Mouse (Mus musculus) heart, embryonic 15.5 days (tissue): ENCODE data around the gene Pold1. TPM values are rescaled to one million over a fixed set of nuclear protein-coding genes. Genes with fewer than 3 reads are reported as not detected.

Experiments used
- ATAC-seq: fragments of 200-750 bp; cut with Nextera tagmentation; replicated peaks from 2 replicates; pipeline ENCODE4 v1.8.0; 2017; ENCODE audit warnings: low read depth, moderate TSS enrichment; ENCODE audit not compliant: insufficient number of reproducible peaks, insufficient read depth, low FRiP score
- H3K27ac ChIP-seq: fragments of 300-500 bp; sonication (generic); 2 replicates; pipeline ENCODE4 v1.5.1; 2015; ENCODE audit warnings: mild to moderate bottlenecking, inconsistent platforms
- H3K27me3 ChIP-seq: fragments of 300-500 bp; sonication (generic); 2 replicates; pipeline ENCODE4 v1.6.1; 2015; ENCODE audit warnings: inconsistent platforms
- H3K36me3 ChIP-seq: fragments of 300-500 bp; sonication (generic); 2 replicates; pipeline ENCODE4 v1.6.1; 2015; ENCODE audit warnings: mild to moderate bottlenecking, inconsistent platforms
- H3K4me1 ChIP-seq: fragments of 300-500 bp; sonication (generic); replicated peaks from 2 replicates; pipeline ENCODE4 v1.6.1; 2015; ENCODE audit warnings: inconsistent platforms
- H3K4me2 ChIP-seq: fragments of 300-500 bp; sonication (generic); 2 replicates; pipeline ENCODE4 v1.6.1; 2015; ENCODE audit warnings: inconsistent platforms, mild to moderate bottlenecking, moderate library complexity
- H3K4me3 ChIP-seq: fragments of 300-500 bp; sonication (generic); 2 replicates; pipeline ENCODE4 v1.5.1; 2015; ENCODE audit warnings: mild to moderate bottlenecking, inconsistent platforms
- H3K9ac ChIP-seq: fragments of 300-500 bp; sonication (generic); 2 replicates; pipeline ENCODE4 v1.6.1; 2015; ENCODE audit warnings: mild to moderate bottlenecking, inconsistent platforms
- H3K9me3 ChIP-seq: fragments of 300-500 bp; sonication (generic); replicated peaks from 2 replicates; pipeline ENCODE4 v1.6.1; 2016; ENCODE audit warnings: inconsistent platforms
- WGBS: fragments of 180-500 bp; shearing (Covaris S2); methylation state at CpG from one replicate; pipeline ENCODE4 v1.1.7; 2015; ENCODE audit warnings: mixed read lengths; 5-methylcytosine and 5-hydroxymethylcytosine counted together
- polyA plus RNA-seq: library from polyadenylated mRNA; unstranded; fragments of >200 nt; fragmentation: Nextera tagmentation; extraction: Ambion mirVana; gene quantifications from 2 replicates; pipeline ENCODE4 v1.2.1, GENCODE M21; 2015

Pold1 gene
- polyA plus RNA-seq, 1 experiment from 2014 or later = 41.7 TPM

- under 1% methylated on average over 58 of the region's 58 CpGs for WGBS
- peak within 1 kb of the TSS; percentile 95 for H3K27ac ChIP-seq
- H3K36me3 ChIP-seq = peaks cover 20% of the 10 kb centered on the region
- H3K4me2 ChIP-seq = peak within 1 kb of the TSS; percentile 90
- peak within 1 kb of the TSS; percentile 84 for H3K4me3 ChIP-seq
- peaks cover 18% of the 10 kb centered on the region for H3K4me1 ChIP-seq
- peak within 1 kb of the TSS; percentile 84 for H3K9ac ChIP-seq
- peak; percentile 89 for ATAC-seq
- H3K9me3 ChIP-seq = no peaks in the 10 kb centered on the region
- peaks cover 15% of the 10 kb centered on the region for H3K27me3 ChIP-seq
These were observed 52.5 kb downstream of the Pold1 start, which contains the start of the genes Emc10 and Fam71e1 for GRCm38 (mm10) chr7:44495992-44496770. TSS of gene Emc10 (minus strand) at chr7:44496529. TSS of gene Fam71e1 (plus strand) at chr7:44496581.

- no peak for ATAC-seq
- H3K4me2 ChIP-seq = peak overlapping the region; percentile 90; the same call in 1 of the 2 replicates
- no peak overlapping the region; the same call in 1 of the 2 replicates for H3K4me3 ChIP-seq
- H3K9me3 ChIP-seq = no peaks in the 10 kb centered on the region
- no peak overlapping the region for H3K27ac ChIP-seq
- peaks cover 22% of the 10 kb centered on the region for H3K4me1 ChIP-seq
- peak overlapping the region; percentile 84; the same call in 1 of the 2 replicates for H3K9ac ChIP-seq
- H3K36me3 ChIP-seq = peaks cover 31% of the 10 kb centered on the region
- WGBS = 82% methylated on average over 7 of the region's 7 CpGs
- H3K27me3 ChIP-seq = peaks cover 11% of the 10 kb centered on the region
These were observed 53.6 kb downstream of the Pold1 start for GRCm38 (mm10) chr7:44495086-44495485.

- Histone ChIP-seq H3K9ac (no peak overlapping the region), H3K27me3 (peaks cover 7% of the 10 kb centered on the region), H3K9me3 (no peaks in the 10 kb centered on the region), H3K27ac (no peak overlapping the region), H3K4me1 (peaks cover 24% of the 10 kb centered on the region), H3K36me3 (peaks cover 35% of the 10 kb centered on the region), H3K4me3 (no peak overlapping the region), H3K4me2 (no peak overlapping the region)
- no peak for ATAC-seq
- 87% methylated on average over 12 of the region's 12 CpGs for WGBS
These were observed 54.0 kb downstream of the Pold1 start for GRCm38 (mm10) chr7:44494681-44495080.

DNA sequence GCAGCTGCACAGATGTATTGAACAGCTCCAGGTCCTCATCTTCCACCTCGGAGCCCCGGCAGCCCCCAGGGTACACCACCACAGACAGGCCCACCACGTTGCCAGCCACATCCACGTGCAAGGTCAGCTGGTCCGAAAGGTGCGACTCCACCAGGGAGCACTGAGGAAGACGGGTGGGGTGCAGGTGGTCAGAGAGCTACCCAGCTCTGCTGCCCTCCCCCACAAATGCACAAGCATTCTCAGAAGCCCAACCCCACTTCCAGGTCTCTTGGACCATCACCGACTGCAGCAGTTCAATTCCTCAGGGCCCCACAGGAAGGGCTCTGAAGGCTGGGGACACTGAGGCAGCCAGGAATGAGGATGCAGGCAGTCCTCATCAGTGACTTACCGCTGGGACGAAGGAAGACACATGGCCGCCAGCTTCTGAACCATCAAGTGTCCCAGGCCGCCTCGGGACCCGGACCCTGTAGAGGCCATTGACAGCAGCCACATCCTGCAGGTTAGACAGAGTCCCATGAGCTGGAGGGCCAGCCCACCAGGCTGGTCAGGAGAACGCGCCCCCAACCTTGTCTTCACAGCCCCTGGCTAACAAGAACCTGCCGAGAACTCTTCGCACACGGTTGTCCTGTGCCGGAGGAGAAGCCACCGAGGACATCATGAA, 56.4 kb downstream of the Pold1 start:
- no peaks in the 10 kb centered on the region for H3K27me3 ChIP-seq
- WGBS = 92% methylated on average over 21 of the region's 21 CpGs
- H3K36me3 ChIP-seq = peaks cover 40% of the 10 kb centered on the region
- ATAC-seq = no peak
- H3K4me2 ChIP-seq = no peak overlapping the region
- no peaks in the 10 kb centered on the region for H3K9me3 ChIP-seq
- H3K4me1 ChIP-seq = peaks cover 28% of the 10 kb centered on the region
- no peak overlapping the region for H3K9ac ChIP-seq
- no peak overlapping the region for H3K27ac ChIP-seq
- no peak overlapping the region for H3K4me3 ChIP-seq

DNA sequence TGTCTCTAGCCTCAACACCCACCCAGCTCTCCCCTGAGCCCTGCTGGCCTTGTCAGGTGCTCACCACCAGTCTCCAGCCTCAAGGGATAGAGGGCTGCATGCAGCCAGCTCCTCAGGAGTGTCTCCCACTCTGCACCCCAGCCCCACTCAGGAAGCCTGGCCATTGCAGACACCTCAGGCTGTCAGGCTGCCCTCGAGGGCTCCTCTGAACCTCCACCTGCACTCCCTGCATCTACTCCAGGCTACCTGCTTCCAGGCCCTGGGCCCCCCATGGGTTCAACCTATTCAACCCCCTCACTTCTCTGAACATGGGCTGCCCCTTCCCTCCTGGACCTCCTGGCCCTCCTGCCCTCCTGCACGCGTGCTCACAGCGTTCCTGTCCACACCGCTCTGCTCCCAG, 57.3 kb downstream of the Pold1 start:
- H3K4me2 ChIP-seq = no peak overlapping the region
- H3K27me3 ChIP-seq = no peaks in the 10 kb centered on the region
- H3K4me3 ChIP-seq = no peak overlapping the region
- no peaks in the 10 kb centered on the region for H3K9me3 ChIP-seq
- no peak for ATAC-seq
- 98% methylated on average over 5 of the region's 5 CpGs for WGBS
- H3K4me1 ChIP-seq = peaks cover 32% of the 10 kb centered on the region
- no peak overlapping the region for H3K9ac ChIP-seq
- no peak overlapping the region for H3K27ac ChIP-seq
- H3K36me3 ChIP-seq = peaks cover 40% of the 10 kb centered on the region

- Histone ChIP-seq H3K9ac (peak overlapping the region; percentile 8; the same call in 1 of the 2 replicates), H3K4me3 (no peak overlapping the region), H3K36me3 (peaks cover 40% of the 10 kb centered on the region)
These were observed 58.4 kb downstream of the Pold1 start for GRCm38 (mm10) chr7:44490281-44490680.

DNA sequence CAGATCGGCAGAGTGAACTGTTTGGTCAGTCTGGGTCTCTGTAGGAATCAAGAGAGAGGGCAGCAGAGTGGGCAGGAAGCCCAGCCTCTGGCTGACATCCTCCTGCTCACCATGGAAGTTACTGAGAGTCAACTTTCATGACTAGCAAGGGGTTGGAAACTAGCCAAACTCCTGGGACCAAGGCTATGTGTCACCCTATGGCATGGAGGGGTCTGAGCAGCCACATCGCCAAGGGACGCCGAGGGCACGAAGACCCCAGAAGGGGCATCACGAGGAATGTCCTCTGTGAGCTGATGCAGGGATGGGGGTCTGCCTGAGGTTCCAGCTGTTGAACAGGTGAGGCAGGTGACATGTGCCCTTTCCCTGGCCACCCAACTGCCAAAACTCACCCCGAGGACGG, 60.1 kb downstream of the Pold1 start:
- peaks cover 28% of the 10 kb centered on the region for H3K4me1 ChIP-seq
- no peak overlapping the region for H3K27ac ChIP-seq
- no peak overlapping the region for H3K4me2 ChIP-seq
- no peaks in the 10 kb centered on the region for H3K9me3 ChIP-seq
- ATAC-seq = no peak
- no peaks in the 10 kb centered on the region for H3K27me3 ChIP-seq
- 89% methylated on average over 8 of the region's 8 CpGs for WGBS
- no peak overlapping the region for H3K4me3 ChIP-seq
- H3K9ac ChIP-seq = no peak overlapping the region
- peaks cover 40% of the 10 kb centered on the region for H3K36me3 ChIP-seq

More at GRCm38 (mm10) chr7:44490281-44490680, 58.4 kb downstream of the Pold1 start:
- Histone ChIP-seq H3K27ac (no peak overlapping the region), H3K4me2 (no peak overlapping the region), H3K9me3 (no peaks in the 10 kb centered on the region), H3K4me1 (peaks cover 27% of the 10 kb centered on the region), H3K27me3 (no peaks in the 10 kb centered on the region)
- WGBS = 75% methylated on average over 4 of the region's 4 CpGs
- ATAC-seq = no peak; the same call in 1 of the 2 replicates

GRCm38 (mm10) chr7:44487936-44488335, 60.7 kb downstream of the Pold1 start:
- H3K27ac ChIP-seq = no peak overlapping the region
- H3K4me1 ChIP-seq = peaks cover 32% of the 10 kb centered on the region
- ATAC-seq = no peak
- H3K4me2 ChIP-seq = no peak overlapping the region
- H3K27me3 ChIP-seq = no peaks in the 10 kb centered on the region
- no peaks in the 10 kb centered on the region for H3K9me3 ChIP-seq
- H3K4me3 ChIP-seq = no peak overlapping the region
- peaks cover 37% of the 10 kb centered on the region for H3K36me3 ChIP-seq
- WGBS = 86% methylated on average over 7 of the region's 7 CpGs
- no peak overlapping the region for H3K9ac ChIP-seq

DNA sequence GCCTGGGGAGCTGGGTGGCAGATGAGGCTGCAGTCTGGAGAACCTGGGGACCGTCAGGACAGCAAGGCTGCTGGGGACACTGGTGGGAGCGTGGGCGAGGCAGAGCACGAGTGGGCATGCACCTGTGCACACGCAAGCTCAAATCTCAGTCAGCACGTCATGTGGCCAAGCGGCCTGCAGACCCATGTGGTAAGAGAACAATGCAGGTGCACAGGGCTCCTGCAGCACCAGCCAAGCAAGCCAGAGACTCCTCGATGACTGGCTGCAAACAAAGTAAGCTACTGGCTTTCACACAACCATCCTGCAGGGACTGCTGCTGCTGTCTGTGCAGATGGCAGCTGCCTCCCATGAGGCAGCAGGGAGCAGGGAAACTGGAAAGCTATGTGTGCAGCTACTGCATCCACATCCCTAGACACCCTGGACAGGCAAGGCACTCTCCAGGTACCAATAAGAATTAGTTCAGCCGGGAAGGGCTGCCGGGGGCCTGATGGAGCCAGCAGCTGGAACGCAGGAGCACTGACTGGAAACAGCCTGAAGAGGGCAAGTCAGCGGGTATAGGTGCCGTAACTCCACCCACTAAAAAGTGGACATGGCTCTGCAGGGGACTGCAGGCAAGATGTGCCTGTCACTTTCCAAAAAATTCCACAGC, 61.6 kb downstream of the Pold1 start:
- Histone ChIP-seq H3K4me3 (no peak overlapping the region), H3K27ac (peak overlapping the region; percentile 67), H3K36me3 (peaks cover 29% of the 10 kb centered on the region; the same call in 1 of the 2 replicates), H3K9me3 (no peaks in the 10 kb centered on the region), H3K4me1 (peaks cover 41% of the 10 kb centered on the region), H3K4me2 (no peak overlapping the region), H3K27me3 (no peaks in the 10 kb centered on the region), H3K9ac (no peak overlapping the region)
- no peak for ATAC-seq
- WGBS = 41% methylated on average over 13 of the region's 13 CpGs

DNA sequence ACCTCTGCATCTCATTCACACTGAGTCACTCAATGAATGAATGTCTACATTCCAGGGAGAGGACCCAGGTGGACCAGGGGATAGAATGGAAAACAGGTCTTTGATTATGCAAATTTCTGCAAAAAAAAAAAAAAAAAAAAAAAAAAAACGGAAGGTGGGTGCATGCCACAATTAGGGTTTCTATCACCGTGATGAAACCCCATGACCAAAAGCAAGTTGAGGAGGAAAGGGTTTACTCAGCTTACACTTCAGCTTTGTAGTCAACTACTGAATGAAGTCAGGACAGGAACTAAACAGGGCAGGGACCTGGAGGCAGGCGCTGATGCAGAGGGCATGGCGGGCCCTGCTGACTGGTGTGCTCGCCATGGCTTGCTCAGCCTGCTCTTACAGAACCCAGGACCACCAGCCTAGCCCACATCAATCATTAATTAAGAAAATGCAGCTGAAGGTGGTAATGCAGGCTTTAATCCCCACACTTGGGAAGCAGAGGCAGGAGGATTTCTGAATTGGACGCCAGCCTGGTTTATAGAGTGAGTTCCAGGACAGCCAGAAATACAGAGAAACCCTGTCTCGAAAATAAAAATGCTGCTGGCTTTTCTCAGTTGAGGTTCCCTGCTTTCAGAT, 63.0 kb downstream of the Pold1 start:
- ATAC-seq = no peak
- Histone ChIP-seq H3K9ac (no peak overlapping the region), H3K27me3 (no peaks in the 10 kb centered on the region), H3K4me2 (no peak overlapping the region), H3K27ac (peak overlapping the region; percentile 62), H3K36me3 (peaks cover 15% of the 10 kb centered on the region; the same call in 1 of the 2 replicates), H3K4me3 (no peak overlapping the region), H3K4me1 (peaks cover 41% of the 10 kb centered on the region), H3K9me3 (no peaks in the 10 kb centered on the region)
- WGBS = 68% methylated on average over 7 of the region's 7 CpGs
